Mouse (Mus musculus): Measurements from ENCODE around the gene Myadml2.
A peak's percentile ranks its signal among the peaks of the same experiment; 100 is the strongest.

Gene Myadml2

GRCm38 (mm10) chr11:120661076-120661460, 13.1 kb upstream of the Myadml2 start, which contains the start of gene Notum:
Notum (minus strand) TSS chr11:120661175.
- DNase-seq (ENCODE audit: low spot score in 2 of 2): no peak

GRCm38 (mm10) chr11:120660301-120661075, 12.5 kb upstream of the Myadml2 start:
- peak in 1 of 2 experiments; percentile 39 for DNase-seq (ENCODE audit: low spot score in 2 of 2)

GRCm38 (mm10) chr11:120659509-120660300, 11.7 kb upstream of the Myadml2 start:
- DNase-seq (ENCODE audit: low spot score in 2 of 2): peak in 1 of 2 experiments; percentile 36

GRCm38 (mm10) chr11:120658876-120659410, 11.0 kb upstream of the Myadml2 start:
- DNase-seq (ENCODE audit: low spot score in 2 of 2): peak; percentile 65 to 82

- no peak for DNase-seq (ENCODE audit: low spot score in 2 of 2)
Measured at GRCm38 (mm10) chr11:120657301-120657700, 9.3 kb upstream of the Myadml2 start.

GRCm38 (mm10) chr11:120654741-120655140, 6.8 kb upstream of the Myadml2 start:
- DNase-seq (ENCODE audit: low spot score in 2 of 2): no peak

GRCm38 (mm10) chr11:120651872-120652271, 3.9 kb upstream of the Myadml2 start:
- DNase-seq (ENCODE audit: low spot score in 2 of 2): no peak

GRCm38 (mm10) chr11:120647047-120647830, 719 bp downstream of the Myadml2 start:
- DNase-seq (ENCODE audit: low spot score in 2 of 2): no peak

GRCm38 (mm10) chr11:120643601-120643987, 4.4 kb downstream of the Myadml2 start, which contains the start of gene Pycr1:
Pycr1 (minus strand) TSS chr11:120643769.
- DNase-seq (ENCODE audit: low spot score in 2 of 2): peak; percentile 90

GRCm38 (mm10) chr11:120642939-120643600, 4.9 kb downstream of the Myadml2 start:
- DNase-seq (ENCODE audit: low spot score in 2 of 2): no peak

GRCm38 (mm10) chr11:120641869-120642268, 6.1 kb downstream of the Myadml2 start:
- DNase-seq (ENCODE audit: low spot score in 2 of 2): no peak

- no peak for DNase-seq (ENCODE audit: low spot score in 2 of 2)
Measured at GRCm38 (mm10) chr11:120641255-120641654, 6.7 kb downstream of the Myadml2 start.

GRCm38 (mm10) chr11:120634810-120635209, 13.1 kb downstream of the Myadml2 start:
- no peak for DNase-seq (ENCODE audit: low spot score in 2 of 2)

GRCm38 (mm10) chr11:120633520-120634343, 14.2 kb downstream of the Myadml2 start, which contains the start of gene Mafg:
Mafg (minus strand) TSS chr11:120633600.
- DNase-seq (ENCODE audit: low spot score in 2 of 2): peak; percentile 82 to 89

GRCm38 (mm10) chr11:120632559-120633519, 15.1 kb downstream of the Myadml2 start:
- DNase-seq (ENCODE audit: low spot score in 2 of 2): peak; percentile 63 to 72

- no peak for DNase-seq (ENCODE audit: low spot score in 2 of 2)
Measured at GRCm38 (mm10) chr11:120631726-120632448, 16.1 kb downstream of the Myadml2 start.

- DNase-seq (ENCODE audit: low spot score in 2 of 2): no peak
Measured at GRCm38 (mm10) chr11:120630881-120631725, 16.9 kb downstream of the Myadml2 start.

Data from urinary bladder, adult 18-20 months (tissue).